Mouse (Mus musculus): Measurements from ENCODE around the gene Top2b.
A peak's percentile ranks its signal among the peaks of the same experiment; 100 is the strongest.

The Top2b gene

DNA sequence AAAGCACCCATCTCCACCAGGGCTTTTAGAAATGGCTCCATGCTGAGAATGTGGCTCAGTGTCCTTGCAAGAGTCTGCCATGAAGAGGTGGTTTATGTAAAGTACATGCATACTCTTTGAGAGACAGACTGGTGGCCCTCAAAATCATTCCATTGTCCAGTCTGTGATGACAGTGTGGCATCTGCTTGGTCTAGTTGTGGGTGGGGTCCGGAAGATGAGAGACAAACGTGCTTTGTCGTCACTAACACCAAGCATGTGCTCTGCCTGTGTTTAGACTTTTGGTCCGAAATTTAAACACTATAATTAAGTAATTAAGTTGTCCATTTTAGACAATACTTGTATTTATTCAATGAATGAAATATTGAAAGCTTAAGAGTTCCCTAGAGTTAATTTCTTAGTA, 49.2 kb downstream of the Top2b start:
- DNase-seq (ENCODE audit: low read depth, low spot score) = no peak

DNA sequence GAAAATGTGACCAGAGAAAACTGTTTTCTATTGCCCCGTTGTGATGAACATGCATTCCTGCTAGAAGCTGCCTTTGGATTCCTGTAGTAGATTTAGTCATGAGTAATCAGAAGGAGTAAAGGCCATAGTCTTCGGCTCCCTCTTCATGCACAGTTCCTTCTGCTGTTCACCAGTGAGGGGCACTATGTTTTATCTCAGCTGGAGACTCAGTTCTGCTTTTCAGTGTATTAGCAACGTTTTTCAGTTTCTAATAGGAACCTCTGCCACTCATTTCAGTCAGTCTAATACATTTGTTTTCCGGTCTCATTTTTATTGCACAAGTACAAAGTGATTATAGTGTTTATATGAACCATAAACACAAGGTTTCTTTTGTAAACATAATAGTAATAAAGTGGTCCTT, 62.6 kb downstream of the Top2b start:
- no peak for DNase-seq (ENCODE audit: low read depth, low spot score)

DNA sequence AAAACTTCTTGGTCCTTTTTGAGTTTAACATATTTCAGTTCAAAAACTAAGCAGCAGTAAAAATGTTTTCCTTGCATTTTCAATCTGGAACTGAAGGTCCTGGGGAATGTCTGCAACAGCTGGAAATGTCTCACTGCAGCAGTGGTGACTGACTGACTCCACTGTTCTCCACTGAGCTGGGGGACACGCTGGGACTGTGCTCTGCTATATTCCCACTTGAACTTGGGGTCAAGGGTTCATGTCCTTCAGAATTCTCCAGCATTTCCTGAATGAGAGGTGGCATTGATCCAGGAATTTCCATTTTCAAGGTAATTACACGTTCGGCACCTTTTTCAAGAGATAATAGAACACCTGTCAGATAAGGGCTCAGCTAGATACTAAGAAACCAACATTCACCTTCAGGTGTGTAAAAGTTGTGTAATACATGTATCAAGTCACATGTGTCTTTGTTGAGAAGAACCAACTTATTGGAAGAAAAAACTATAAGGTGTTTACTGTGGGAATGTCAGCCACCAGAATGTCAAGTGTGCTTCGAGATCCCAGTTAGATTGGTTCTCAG, 67.0 kb downstream of the Top2b start:
- no peak for DNase-seq (ENCODE audit: low read depth, low spot score)

GRCm38 (mm10) chr14:16432550-16432949, 67.6 kb downstream of the Top2b start:
- DNase-seq (ENCODE audit: low read depth, low spot score) = no peak

- no peak for DNase-seq (ENCODE audit: low read depth, low spot score)
Observed at GRCm38 (mm10) chr14:16433206-16433605, 68.2 kb downstream of the Top2b start.

DNA sequence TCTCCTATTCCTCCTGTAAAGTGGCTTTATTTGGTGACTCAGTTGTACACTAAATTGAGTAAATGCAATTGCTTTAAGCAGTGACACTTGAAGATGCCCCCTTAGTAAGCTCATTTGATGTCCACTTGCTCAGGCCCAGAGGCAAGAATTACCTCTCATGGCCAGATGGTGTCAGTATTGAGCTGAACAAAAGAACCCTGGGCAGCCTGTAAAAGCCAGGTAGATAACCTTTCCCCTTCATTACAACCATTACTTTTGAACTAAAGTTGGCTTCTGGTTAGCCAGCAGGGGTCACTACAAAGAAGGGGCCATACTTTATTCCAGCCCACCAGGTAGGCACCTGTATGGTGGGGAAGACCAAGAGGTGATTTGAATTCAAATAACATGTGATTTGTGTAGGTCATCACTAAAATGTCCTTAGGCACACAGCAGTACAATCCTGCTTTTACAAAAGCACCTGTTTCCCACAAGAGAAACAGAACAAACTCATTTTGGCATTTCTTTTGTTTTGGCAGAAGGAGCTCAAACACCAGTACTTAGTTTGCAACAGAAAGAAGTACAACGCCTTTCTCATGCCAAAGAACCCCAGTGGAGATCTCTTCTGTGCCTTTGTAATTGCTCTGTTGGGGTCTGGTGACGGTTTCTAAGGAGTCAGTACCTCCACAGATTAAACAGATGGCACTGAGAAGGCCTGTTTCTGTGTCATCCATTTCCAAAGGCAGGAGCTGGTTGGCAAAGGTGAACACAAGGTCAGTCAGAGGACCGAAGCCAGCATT, 69.6 kb downstream of the Top2b start:
- peak; percentile 43 for DNase-seq (ENCODE audit: low read depth, low spot score)

DNA sequence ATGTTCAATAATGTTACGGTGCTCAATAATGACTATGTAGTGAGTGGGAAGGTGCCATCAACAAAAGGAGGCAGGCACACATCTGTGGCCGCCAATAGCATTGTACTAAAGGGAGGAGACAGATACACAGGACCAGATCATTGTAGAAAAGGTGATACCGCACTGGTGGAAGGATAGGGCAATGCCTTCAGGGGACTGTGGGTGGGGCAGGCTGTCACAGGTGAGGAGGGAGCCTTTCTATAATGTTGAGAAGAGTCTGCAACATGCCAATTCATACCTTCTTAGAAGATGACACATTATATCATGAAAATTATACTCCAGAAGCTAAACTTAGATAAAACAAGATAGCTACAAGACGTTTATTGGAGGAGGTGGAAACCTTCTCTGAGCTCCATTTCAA, 72.4 kb downstream of the Top2b start:
- no peak for DNase-seq (ENCODE audit: low read depth, low spot score)

GRCm38 (mm10) chr14:16439385-16440126, 74.6 kb downstream of the Top2b start:
- no peak for DNase-seq (ENCODE audit: low read depth, low spot score)

DNA sequence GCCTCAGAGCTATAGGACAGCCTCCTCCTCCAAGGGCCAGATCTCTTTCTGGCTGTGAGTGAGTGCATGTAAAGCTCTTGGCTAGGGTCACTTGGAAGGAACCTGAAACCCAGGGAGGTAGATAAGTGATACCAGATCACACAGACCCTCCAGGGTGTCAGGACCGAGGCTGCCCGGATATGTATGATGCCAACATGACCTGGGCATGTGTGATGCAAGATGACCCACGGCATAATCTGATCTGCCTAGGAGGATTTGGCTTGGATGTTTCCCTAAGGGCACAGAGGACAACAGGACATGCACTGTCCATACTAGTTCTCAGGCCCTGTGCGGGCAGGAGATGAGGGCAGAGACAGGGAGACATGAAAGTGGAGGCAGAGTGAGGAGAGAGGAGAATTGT, 79.9 kb downstream of the Top2b start:
- DNase-seq (ENCODE audit: low read depth, low spot score) = no peak

DNA sequence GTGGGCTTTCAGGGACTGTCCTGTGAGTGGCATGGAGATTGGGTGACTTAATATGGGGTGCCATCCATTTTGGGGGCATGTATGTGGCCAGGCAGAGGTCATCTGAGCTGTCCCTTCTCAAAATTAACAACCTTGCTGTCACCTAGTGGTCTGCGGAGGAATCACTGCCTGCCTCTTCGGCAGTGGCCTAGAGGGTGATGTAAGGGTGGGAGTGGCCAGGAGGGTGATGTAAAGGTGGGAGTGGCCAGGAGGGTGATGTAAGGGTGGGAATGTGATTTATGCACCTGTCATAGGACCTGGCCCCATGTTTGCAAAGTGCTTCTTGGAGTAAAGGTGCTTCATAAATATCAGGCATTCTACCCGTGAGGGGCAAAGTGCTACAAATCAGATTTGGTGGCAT, 82.6 kb downstream of the Top2b start:
- no peak for DNase-seq (ENCODE audit: low read depth, low spot score)

DNA sequence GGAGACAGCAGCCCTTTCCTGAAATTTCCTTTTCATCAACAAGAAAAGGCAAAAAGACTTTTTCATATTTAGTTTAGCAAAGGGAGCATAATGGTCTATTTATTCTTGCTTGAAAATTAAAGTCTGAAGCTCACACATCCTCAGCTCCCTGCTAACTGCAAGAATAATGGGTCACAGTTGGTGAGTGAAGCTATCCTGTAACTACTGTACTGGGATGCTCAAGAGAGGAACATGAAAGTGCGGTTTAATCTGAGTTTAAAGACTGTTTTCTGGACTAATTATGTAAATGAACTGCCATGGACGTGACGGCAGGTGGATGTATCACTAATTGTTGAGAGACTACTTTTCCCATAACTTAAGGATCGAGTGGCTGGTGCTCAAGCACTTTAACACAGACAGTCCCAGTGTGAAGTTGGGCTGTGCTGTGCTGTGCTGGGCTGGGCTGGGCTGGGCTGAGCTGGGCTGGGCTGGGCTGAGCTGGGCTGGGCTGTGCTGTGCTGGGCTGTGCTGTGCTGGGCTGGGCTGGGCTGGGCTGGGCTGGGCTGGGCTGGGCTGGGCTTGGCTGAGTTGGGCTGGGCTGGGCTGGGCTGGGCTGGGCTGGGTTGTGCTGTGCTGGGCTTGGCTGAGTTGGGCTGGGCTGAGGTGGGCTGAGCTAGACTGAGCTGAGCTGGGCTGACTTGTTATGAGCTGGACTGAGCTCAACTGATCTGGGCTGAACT, 83.4 kb downstream of the Top2b start:
- no peak for DNase-seq (ENCODE audit: low read depth, low spot score)

GRCm38 (mm10) chr14:16478606-16479323, 113.8 kb downstream of the Top2b start:
- no peak for DNase-seq (ENCODE audit: low read depth, low spot score)

DNA sequence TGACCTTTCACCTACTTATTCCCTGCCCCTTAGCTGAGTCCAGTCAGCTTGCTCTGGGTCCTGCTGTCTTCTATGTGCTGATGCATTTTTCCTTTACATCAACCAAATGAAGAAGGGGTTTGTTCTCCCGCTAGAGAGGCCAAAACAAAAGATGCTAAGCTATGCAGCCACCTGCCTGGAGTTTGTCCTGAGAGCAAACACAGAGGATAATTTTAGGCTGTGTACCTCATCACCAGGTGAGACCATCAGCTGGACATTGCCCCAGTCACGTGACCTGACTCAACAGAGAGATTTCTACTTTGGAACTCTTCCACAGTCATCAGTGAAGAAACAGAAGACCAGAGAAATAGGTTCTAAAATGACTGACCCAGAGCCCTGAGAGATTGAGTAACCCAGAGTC, 114.5 kb downstream of the Top2b start:
- no peak for DNase-seq (ENCODE audit: low read depth, low spot score)

- DNase-seq (ENCODE audit: low read depth, low spot score) = no peak
Observed at GRCm38 (mm10) chr14:16480621-16481020, 115.6 kb downstream of the Top2b start.

DNA sequence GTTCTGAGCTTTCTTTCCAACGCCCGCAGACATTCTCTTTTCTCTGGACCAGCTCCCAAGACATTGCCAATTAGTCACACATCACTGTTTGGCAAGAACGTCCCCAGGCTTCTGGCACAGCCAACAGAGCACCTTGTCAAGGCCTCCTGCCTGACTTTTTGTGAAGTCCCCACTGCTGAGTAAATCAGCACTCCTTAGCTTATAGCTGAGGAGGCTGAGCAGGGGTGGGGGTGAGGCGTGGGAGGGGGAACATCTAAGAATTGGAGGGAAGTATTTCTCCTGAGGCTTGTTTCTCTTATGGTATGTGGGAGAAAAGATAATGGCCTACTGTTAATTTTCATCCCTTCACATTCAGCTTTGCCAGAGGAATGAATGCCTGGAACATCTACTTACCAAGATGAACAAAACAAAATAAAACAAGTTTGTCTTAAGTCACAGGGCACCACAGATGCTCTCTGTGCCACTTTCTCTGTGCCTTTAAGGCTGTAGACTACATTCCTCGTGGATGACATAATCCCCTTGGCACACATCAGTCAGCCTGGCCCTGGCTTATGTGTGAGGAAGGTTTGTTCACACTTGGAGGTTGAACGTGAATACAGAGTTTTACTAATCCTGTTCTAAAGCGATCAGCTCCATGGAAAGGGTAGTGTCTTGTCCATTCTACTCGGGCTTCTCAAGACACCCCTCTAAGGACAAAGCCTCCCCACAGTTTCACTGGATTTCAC, 118.8 kb downstream of the Top2b start:
- DNase-seq (ENCODE audit: low read depth, low spot score) = no peak
